Comparison of ENCODE assay signal across 13 mouse cellular contexts in the genomic region with DNA sequence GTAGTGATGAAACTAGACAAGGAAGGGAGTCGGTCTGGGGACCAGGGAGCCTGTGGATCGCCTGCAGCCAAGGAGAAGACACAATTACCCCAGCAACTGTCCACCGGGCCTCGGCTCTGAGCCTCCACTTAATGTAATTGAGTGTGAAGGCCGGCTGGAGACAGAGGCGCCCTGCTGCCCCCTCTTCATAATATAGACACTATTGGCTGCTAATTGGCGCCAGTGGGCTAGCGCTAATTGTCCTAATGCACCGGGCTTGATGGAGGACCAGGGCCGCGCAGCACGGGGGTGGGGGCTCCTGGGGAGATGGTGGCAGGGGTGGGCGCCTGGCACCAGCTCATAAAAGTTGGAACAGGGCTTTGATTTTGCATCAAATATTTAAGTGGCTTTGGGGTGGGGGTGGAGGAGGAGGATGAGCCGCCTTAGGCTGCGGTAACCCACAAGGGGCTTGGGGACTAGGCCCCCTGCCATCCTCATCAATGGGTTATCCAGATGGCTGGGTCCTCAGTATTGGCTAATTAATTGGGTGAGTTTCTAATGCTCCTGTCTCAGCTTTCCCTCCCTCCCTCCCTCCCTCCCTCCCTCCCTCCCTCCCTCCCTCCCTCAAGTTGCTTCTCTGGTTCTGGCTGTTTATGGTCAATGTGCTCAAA.
DNase-seq lines count a peak whose midpoint lies in the region; ATAC-seq and TF ChIP-seq lines count a peak whose summit lies in the region.
"Had no signal": no experiment of that assay in that cellular context is flagged by ENCODE, and none has a peak within 500 bp of the region (broad histone marks: within the 10 kb centered on the region; RNA-seq: fewer than 3 reads in every experiment).

No protein-coding gene starts in this region.

- no peak overlapping the region for H3K4me3 ChIP-seq in intestine, embryonic 15.5 days (replicated peaks)
- no peak overlapping the region for H3K4me3 ChIP-seq in intestine, postnatal 0 days (ENCODE audit: low read depth, low read length)
- H3K4me3 ChIP-seq in forebrain, embryonic 14.5 days (ENCODE audit: low read depth, low read length): no peak overlapping the region
- no peak overlapping the region for H3K4me3 ChIP-seq in limb, embryonic 12.5 days (replicated peaks)

- H3K4me1 ChIP-seq in intestine, embryonic 15.5 days (replicated peaks): no peaks in the 10 kb centered on the region
- no peaks in the 10 kb centered on the region for H3K4me1 ChIP-seq in intestine, postnatal 0 days (replicated peaks; ENCODE audit: control insufficient read depth, insufficient read depth, low read length)
- peaks cover 4% of the 10 kb centered on the region; the same call in 1 of the 2 replicates for H3K4me1 ChIP-seq in forebrain, embryonic 14.5 days (ENCODE audit: control insufficient read depth, insufficient read depth, low read length)
- H3K4me1 ChIP-seq in limb, embryonic 12.5 days (replicated peaks): peaks cover 12% of the 10 kb centered on the region

- H3K4me2 ChIP-seq in intestine, embryonic 15.5 days (replicated peaks): no peak overlapping the region
- H3K4me2 ChIP-seq in intestine, postnatal 0 days (replicated peaks; ENCODE audit: low read depth): no peak overlapping the region
- H3K4me2 ChIP-seq in forebrain, embryonic 14.5 days (ENCODE audit: low read length): 0 out of 2 replicates have a peak overlapping the region, but pooled peaks have one; percentile 9
- H3K4me2 ChIP-seq in limb, embryonic 12.5 days: peak overlapping the region; percentile 8; the same call in 1 of the 2 replicates
- H3K4me2 ChIP-seq: lung, embryonic 14.5 days had no signal

- H3K27me3 ChIP-seq in intestine, embryonic 15.5 days (replicated peaks): 0 out of 2 replicates have a peak, but pooled peaks cover 2% of the 10 kb centered on the region
- no peaks in the 10 kb centered on the region for H3K27me3 ChIP-seq in intestine, postnatal 0 days (replicated peaks; ENCODE audit: control insufficient read depth, insufficient read depth, low read length)
- no peaks in the 10 kb centered on the region for H3K27me3 ChIP-seq in forebrain, embryonic 14.5 days (replicated peaks; ENCODE audit: control insufficient read depth, insufficient read depth, low read length)
- peaks cover 34% of the 10 kb centered on the region for H3K27me3 ChIP-seq in limb, embryonic 12.5 days

- TF ChIP-seq CTCF in intestine, postnatal 0 days (IDR thresholded peaks at IDR 0.05; ENCODE audit: low read depth): no peak

- peak; percentile 25; the same call in 1 of the 2 replicates for ATAC-seq in intestine, embryonic 15.5 days
- no peak for ATAC-seq in intestine, postnatal 0 days
- ATAC-seq in forebrain, embryonic 14.5 days: peak; percentile 72
- peak; percentile 26; the same call in 1 of the 2 replicates for ATAC-seq in limb, embryonic 12.5 days (ENCODE audit: insufficient number of reproducible peaks, insufficient read depth, low FRiP score, low TSS enrichment, low read depth)
- ATAC-seq in megakaryocyte, adult 5-6 weeks (ENCODE audit: poor library complexity, severe bottlenecking): no peak

- no peak overlapping the region for H3K27ac ChIP-seq in intestine, embryonic 15.5 days
- no peak overlapping the region for H3K27ac ChIP-seq in intestine, postnatal 0 days (ENCODE audit: low read depth, low read length)
- H3K27ac ChIP-seq in forebrain, embryonic 14.5 days (ENCODE audit: low read depth, low read length): no peak overlapping the region
- no peak overlapping the region; the same call in 1 of the 2 replicates for H3K27ac ChIP-seq in limb, embryonic 12.5 days

- no peak overlapping the region for H3K9ac ChIP-seq in intestine, embryonic 15.5 days
- no peak overlapping the region for H3K9ac ChIP-seq in intestine, postnatal 0 days (ENCODE audit: low read depth, low read length)
- H3K9ac ChIP-seq in forebrain, embryonic 14.5 days (ENCODE audit: low read length): no peak overlapping the region
- no peak overlapping the region for H3K9ac ChIP-seq in limb, embryonic 12.5 days (replicated peaks)
- H3K9ac ChIP-seq: lung, embryonic 14.5 days had no signal

- WGBS in intestine, embryonic 15.5 days: 39% methylated on average over 15 of the region's 15 CpGs
- WGBS in intestine, postnatal 0 days: 58% methylated on average over 15 of the region's 15 CpGs
- WGBS in forebrain, embryonic 14.5 days: 2% methylated on average over 15 of the region's 15 CpGs
- 9% methylated on average over 15 of the region's 15 CpGs for WGBS in limb, embryonic 12.5 days

- no peaks in the 10 kb centered on the region for H3K9me3 ChIP-seq in intestine, embryonic 15.5 days
- H3K9me3 ChIP-seq in intestine, postnatal 0 days (ENCODE audit: control insufficient read depth): no peaks in the 10 kb centered on the region
- H3K9me3 ChIP-seq in forebrain, embryonic 14.5 days (replicated peaks; ENCODE audit: control insufficient read depth, low read length): no peaks in the 10 kb centered on the region
- H3K9me3 ChIP-seq in limb, embryonic 12.5 days: peaks cover 10% of the 10 kb centered on the region; the same call in 1 of the 2 replicates

- DNase-seq in forebrain, embryonic 14.5 days (ENCODE audit: low spot score): peak; percentile 67
- peak; percentile 93 for DNase-seq in retina, embryonic 14.5 days (ENCODE audit: low spot score)
- no peak for DNase-seq in kidney, postnatal 10 days
- no peak for DNase-seq in cerebellum, postnatal 14 days
- DNase-seq: cerebellum, adult 11-12 months; kidney, adult 18-20 months; right cerebral cortex, adult 18-20 months; thymus, adult 2 months had no signal

- H3K36me3 ChIP-seq in intestine, embryonic 15.5 days: no peaks in the 10 kb centered on the region
- H3K36me3 ChIP-seq in intestine, postnatal 0 days (ENCODE audit: control insufficient read depth, insufficient read depth): no peaks in the 10 kb centered on the region
- no peaks in the 10 kb centered on the region for H3K36me3 ChIP-seq in forebrain, embryonic 14.5 days (ENCODE audit: control insufficient read depth, insufficient read depth, low read length)
- H3K36me3 ChIP-seq in limb, embryonic 12.5 days: no peaks in the 10 kb centered on the region

Comparison
In these comparisons a context has a peak if more than half of its experiments do, and no peak if none do; other contexts are left out.
1. ATAC-seq: peak in intestine, embryonic 15.5 days (single experiment), forebrain, embryonic 14.5 days (single experiment) and limb, embryonic 12.5 days (single experiment); none in intestine, postnatal 0 days (single experiment) and megakaryocyte, adult 5-6 weeks (single experiment).
2. H3K4me2 ChIP-seq: peak in forebrain, embryonic 14.5 days (single experiment) and limb, embryonic 12.5 days (single experiment); none in intestine, embryonic 15.5 days (single experiment) and intestine, postnatal 0 days (single experiment).
3. DNase-seq: peak in forebrain, embryonic 14.5 days (single experiment) and retina, embryonic 14.5 days (single experiment); none in kidney, postnatal 10 days (single experiment) and cerebellum, postnatal 14 days (0 of 2).